Mouse (Mus musculus) kidney, adult 2 months (tissue): Measurements from ENCODE around the gene Marco. TPM values are rescaled to one million over a fixed set of nuclear protein-coding genes. Genes with fewer than 3 reads are reported as not detected.

ENCODE experiments used
- DNase-seq: peaks from one replicate; pipeline ENCODE4 v3.0.0; 2021
- H3K27ac ChIP-seq: fragments of 200-500 bp; 2 replicates; pipeline ENCODE4 v1.5.1; 2012; ENCODE audit warnings: low read depth, low read length, control low read depth, inconsistent platforms; ENCODE audit not compliant: insufficient read depth
- H3K27me3 ChIP-seq: fragments of 200-500 bp; replicated peaks from 2 replicates; pipeline ENCODE4 v1.6.1; 2012; ENCODE audit warnings: mild to moderate bottlenecking, moderate library complexity, low read length, inconsistent platforms; ENCODE audit not compliant: control insufficient read depth, insufficient read depth
- H3K36me3 ChIP-seq: fragments of 200-500 bp; 2 replicates; pipeline ENCODE4 v1.6.1; 2012; ENCODE audit warnings: mild to moderate bottlenecking, moderate library complexity, low read length, inconsistent platforms; ENCODE audit not compliant: control insufficient read depth, insufficient read depth
- H3K4me1 ChIP-seq: fragments of 200-500 bp; 2 replicates; pipeline ENCODE4 v1.6.1; 2011; ENCODE audit warnings: low read length; ENCODE audit not compliant: control insufficient read depth, insufficient read depth
- H3K4me3 ChIP-seq: fragments of 200-500 bp; 2 replicates; pipeline ENCODE4 v1.5.1; 2011; ENCODE audit warnings: mild to moderate bottlenecking, low read depth, low read length, control low read depth; ENCODE audit not compliant: insufficient read depth
- CTCF ChIP-seq: fragments of 200-500 bp; conservative IDR thresholded peaks from 2 replicates; pipeline ENCODE4 v1.5.1; 2011; ENCODE audit warnings: low read depth, mild to moderate bottlenecking, control low read depth, low read length, moderate library complexity, mixed read lengths; ENCODE audit not compliant: insufficient read depth, insufficient read length
- POLR2A ChIP-seq: fragments of 200-500 bp; IDR thresholded peaks from one replicate; pipeline ENCODE4 v1.6.1; 2011; ENCODE audit warnings: low read depth, low read length, control low read depth
- WGBS: fragments of 180-500 bp; shearing (Covaris S2); methylation state at CpG from one replicate; pipeline ENCODE4 v1.1.7; 2018; 5-methylcytosine and 5-hydroxymethylcytosine counted together
- polyA plus RNA-seq: library from polyadenylated mRNA; depleted of rRNA; stranded (reverse); fragments of >200 nt; gene quantifications from 2 replicates; pipeline ENCODE4 v1.2.3, GENCODE M21; 2012

Marco gene
- polyA plus RNA-seq, 1 experiment = 4.4 TPM

DNA sequence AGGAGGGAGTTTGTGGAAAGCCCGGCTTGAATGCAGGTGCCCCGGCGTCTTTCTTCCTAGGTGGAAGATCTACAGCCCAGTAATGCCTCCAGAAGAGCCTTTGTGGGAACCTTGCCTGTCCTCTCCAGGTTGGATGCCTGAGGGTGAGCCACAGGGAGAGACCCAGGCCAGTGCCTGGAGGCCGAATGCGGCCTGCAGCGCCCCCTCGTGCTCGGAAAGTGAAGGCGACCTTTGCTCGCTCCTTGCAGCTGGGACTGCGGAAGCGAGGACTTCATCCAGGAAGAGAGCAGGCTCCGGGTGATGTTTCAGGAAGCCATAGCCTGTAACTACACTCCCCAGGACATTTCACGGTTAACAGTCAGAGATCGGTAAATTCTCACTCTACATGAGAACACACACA lies 35.9 kb downstream of the Marco start:
- H3K36me3 ChIP-seq = no peaks in the 10 kb centered on the region
- H3K27me3 ChIP-seq = no peaks in the 10 kb centered on the region
- no peak overlapping the region for H3K4me3 ChIP-seq
- WGBS = 11% methylated on average over 15 of the region's 15 CpGs
- no peak for TF ChIP-seq POLR2A
- TF ChIP-seq CTCF = peak; percentile 37; the same call in 1 of the 2 replicates
- H3K4me1 ChIP-seq = no peaks in the 10 kb centered on the region
- no peak overlapping the region for H3K27ac ChIP-seq
- peak; percentile 4 for DNase-seq

DNA sequence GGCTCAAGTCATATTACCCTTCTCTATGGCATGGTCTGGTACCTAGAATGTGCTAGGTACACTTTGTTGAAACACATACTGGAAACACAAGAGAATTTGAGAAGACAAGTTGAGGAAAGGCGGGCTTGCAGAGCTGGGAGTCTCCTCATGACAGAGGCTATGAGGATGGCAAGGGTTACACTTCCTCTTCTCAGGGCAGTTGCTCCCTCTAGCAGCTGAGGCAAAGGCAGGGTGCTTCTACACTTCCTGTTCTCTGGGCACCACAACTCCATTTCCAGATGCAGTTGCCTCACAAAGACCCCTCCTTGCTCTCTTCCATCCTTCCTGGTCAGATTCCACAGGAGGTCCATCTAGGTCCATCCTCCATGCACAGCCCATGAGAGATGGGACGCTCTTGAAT lies 37.5 kb downstream of the Marco start:
- DNase-seq = no peak
- H3K4me1 ChIP-seq = no peaks in the 10 kb centered on the region
- 96% methylated on average over 2 of the region's 2 CpGs for WGBS

DNA sequence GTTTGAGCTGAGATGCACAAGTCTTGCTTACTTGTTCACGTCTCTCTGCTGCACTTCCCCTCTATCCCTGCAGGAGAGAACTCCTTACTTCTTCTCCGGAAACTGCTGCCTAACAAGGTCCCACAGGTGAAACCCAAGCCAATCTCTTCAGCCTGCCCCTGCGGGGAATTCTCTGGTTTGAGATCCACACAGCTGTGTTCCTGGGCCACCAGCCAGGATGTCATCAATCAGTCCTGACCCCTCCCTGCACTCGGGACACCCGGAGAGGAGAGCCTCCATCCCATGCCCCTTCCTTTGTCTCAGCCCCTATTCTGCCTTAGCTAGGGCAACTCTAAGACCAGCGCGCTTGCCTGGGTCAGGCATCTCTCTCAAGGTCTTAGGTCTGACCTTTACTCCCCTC lies 38.1 kb downstream of the Marco start:
- H3K36me3 ChIP-seq = no peaks in the 10 kb centered on the region
- no peaks in the 10 kb centered on the region for H3K27me3 ChIP-seq
- no peak for DNase-seq
- WGBS = 10% methylated on average over 7 of the region's 7 CpGs
- H3K27ac ChIP-seq = no peak overlapping the region
- H3K4me3 ChIP-seq = no peak overlapping the region
- no peaks in the 10 kb centered on the region for H3K4me1 ChIP-seq
- no peak for TF ChIP-seq CTCF
- TF ChIP-seq POLR2A = no peak

More for the DNA sequence above, 37.5 kb downstream of the Marco start:
- Histone ChIP-seq H3K36me3 (no peaks in the 10 kb centered on the region), H3K4me3 (no peak overlapping the region), H3K27ac (no peak overlapping the region), H3K27me3 (no peaks in the 10 kb centered on the region)
- TF ChIP-seq CTCF = no peak
- no peak for TF ChIP-seq POLR2A

GRCm38 (mm10) chr1:120459032-120459431 lies 45.8 kb downstream of the Marco start:
- 76% methylated on average over 6 of the region's 6 CpGs for WGBS
- Histone ChIP-seq H3K27me3 (no peaks in the 10 kb centered on the region), H3K4me1 (no peaks in the 10 kb centered on the region), H3K4me3 (no peak overlapping the region), H3K36me3 (no peaks in the 10 kb centered on the region), H3K27ac (no peak overlapping the region)
- TF ChIP-seq CTCF (no peak), POLR2A (no peak)
- DNase-seq = no peak

DNA sequence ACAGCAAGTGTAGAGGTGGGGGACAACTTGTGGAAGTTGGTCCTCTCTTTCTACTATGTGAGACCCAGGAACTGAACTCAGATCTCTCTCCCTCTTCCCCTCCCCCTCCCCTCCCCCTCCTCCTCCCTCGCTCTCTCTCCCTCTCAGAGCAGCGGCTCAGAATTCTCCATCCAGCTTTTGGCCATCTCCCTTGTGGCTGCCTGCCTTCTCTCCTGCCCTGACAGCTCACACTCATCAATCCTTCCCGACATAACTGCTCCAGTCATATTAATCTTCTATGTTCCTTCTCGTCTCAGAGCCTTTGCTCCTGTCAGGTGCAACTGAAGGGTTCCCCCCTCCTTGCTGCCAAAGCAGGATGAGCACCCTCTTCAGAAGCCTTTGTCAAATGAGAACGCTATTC lies 46.3 kb downstream of the Marco start:
- Histone ChIP-seq H3K27me3 (no peaks in the 10 kb centered on the region), H3K27ac (no peak overlapping the region), H3K4me3 (no peak overlapping the region), H3K4me1 (no peaks in the 10 kb centered on the region), H3K36me3 (no peaks in the 10 kb centered on the region)
- TF ChIP-seq POLR2A (no peak), CTCF (no peak)
- no peak for DNase-seq
- 43% methylated on average over 5 of the region's 5 CpGs for WGBS

GRCm38 (mm10) chr1:120451486-120452270 lies 53.1 kb downstream of the Marco start:
- DNase-seq = no peak
- Histone ChIP-seq H3K4me1 (no peaks in the 10 kb centered on the region), H3K27ac (no peak overlapping the region), H3K4me3 (no peak overlapping the region), H3K27me3 (no peaks in the 10 kb centered on the region), H3K36me3 (no peaks in the 10 kb centered on the region)
- TF ChIP-seq POLR2A (no peak), CTCF (no peak)
- WGBS = 82% methylated on average over 9 of the region's 9 CpGs

DNA sequence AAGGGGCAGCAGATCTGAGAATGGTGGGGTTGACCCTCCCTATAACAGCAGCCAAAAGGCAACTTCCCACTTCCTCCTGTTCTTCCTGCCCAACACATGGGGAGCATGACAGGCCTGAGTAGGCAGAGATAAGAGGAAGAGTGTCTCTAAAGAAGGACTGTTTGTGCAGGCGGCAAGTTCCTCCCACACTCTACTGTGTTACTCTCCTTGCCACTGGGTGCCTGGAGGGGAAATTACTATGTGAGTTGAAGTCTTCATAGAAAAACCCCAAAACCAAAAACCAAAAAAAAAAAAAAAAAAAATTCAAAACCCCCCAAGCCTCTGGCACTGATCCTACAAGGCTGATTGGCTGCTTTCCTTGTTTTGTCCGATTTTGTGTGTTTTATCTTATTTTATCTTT lies 55.2 kb downstream of the Marco start:
- 60% methylated on average over 2 of the region's 2 CpGs for WGBS
- Histone ChIP-seq H3K27ac (no peak overlapping the region), H3K27me3 (no peaks in the 10 kb centered on the region), H3K36me3 (no peaks in the 10 kb centered on the region), H3K4me1 (no peaks in the 10 kb centered on the region), H3K4me3 (no peak overlapping the region)
- DNase-seq = no peak
- TF ChIP-seq CTCF (no peak), POLR2A (no peak)

- H3K27ac ChIP-seq = no peak overlapping the region
- H3K4me3 ChIP-seq = no peak overlapping the region
- WGBS = 61% methylated on average over 3 of the region's 3 CpGs
- DNase-seq = no peak
- no peaks in the 10 kb centered on the region for H3K4me1 ChIP-seq
- no peaks in the 10 kb centered on the region for H3K27me3 ChIP-seq
- no peaks in the 10 kb centered on the region for H3K36me3 ChIP-seq
- TF ChIP-seq CTCF (no peak), POLR2A (no peak)
Measured at GRCm38 (mm10) chr1:120443228-120443639, 61.6 kb downstream of the Marco start.
